Mouse (Mus musculus): ENCODE data around the gene Map3k3. TPM values are rescaled to one million over a fixed set of nuclear protein-coding genes. Genes with fewer than 3 reads are reported as not detected.
"Not testable (repeated sequence)": the region's sequence is repeated elsewhere in the genome, so short reads cannot be mapped to it uniquely, and the experiment has no call there.

Gene Map3k3
- total RNA-seq, 1 experiment, result 43.7 TPM

GRCm38 (mm10) chr11:106198277-106198676, 113.9 kb downstream of the Map3k3 start:
- Histone ChIP-seq H3K36me3 (ENCODE audit: control insufficient read depth, insufficient read depth, low read length, poor library complexity, severe bottlenecking) (peaks cover 22% of the 10 kb centered on the region), H3K4me1 (ENCODE audit: control insufficient read depth in 2 of 2, insufficient read depth in 2 of 2, low read length in 2 of 2, poor library complexity in 1 of 2) (no peaks in the 10 kb centered on the region), H3K4me3 (ENCODE audit: insufficient read depth in 1 of 2, low read depth in 1 of 2, low read length in 2 of 2, poor library complexity in 1 of 2, severe bottlenecking in 1 of 2) (no peak overlapping the region), H3K9me3 (ENCODE audit: control insufficient read depth, insufficient read depth, low read depth, low read length) (no peaks in the 10 kb centered on the region), H3K27ac (ENCODE audit: insufficient read depth, low read depth, low read length, poor library complexity, severe bottlenecking) (no peak overlapping the region), H3K9ac (ENCODE audit: insufficient read depth, low read depth, low read length, poor library complexity, severe bottlenecking) (no peak overlapping the region)
- in situ Hi-C loops (cut with MboI; ENCODE audit: low sequenced_read_pairs in 2 of 2, unreplicated experiment in 2 of 2), result no loop called here
- DNase-seq (ENCODE audit: low read depth, low spot score), result no peak
- TF ChIP-seq ZNF384 (IDR thresholded peaks at IDR 0.05; ENCODE audit: low read depth, low read length), result no peak

- H3K4me1 ChIP-seq (ENCODE audit: control insufficient read depth in 2 of 2, insufficient read depth in 2 of 2, low read length in 2 of 2, poor library complexity in 1 of 2); DNase-seq (ENCODE audit: low read depth, low spot score); H3K4me3 ChIP-seq (ENCODE audit: insufficient read depth in 1 of 2, low read depth in 1 of 2, low read length in 2 of 2, poor library complexity in 1 of 2, severe bottlenecking in 1 of 2); H3K9ac ChIP-seq (ENCODE audit: insufficient read depth, low read depth, low read length, poor library complexity, severe bottlenecking); H3K27ac ChIP-seq (ENCODE audit: insufficient read depth, low read depth, low read length, poor library complexity, severe bottlenecking); H3K9me3 ChIP-seq (ENCODE audit: control insufficient read depth, insufficient read depth, low read depth, low read length); in situ Hi-C loops (cut with MboI; ENCODE audit: low sequenced_read_pairs in 2 of 2, unreplicated experiment in 2 of 2): not testable (repeated sequence)
- H3K36me3 ChIP-seq (ENCODE audit: control insufficient read depth, insufficient read depth, low read length, poor library complexity, severe bottlenecking), result peaks cover 26% of the 10 kb centered on the region
Observed at GRCm38 (mm10) chr11:106199997-106200396, 115.6 kb downstream of the Map3k3 start.

DNA sequence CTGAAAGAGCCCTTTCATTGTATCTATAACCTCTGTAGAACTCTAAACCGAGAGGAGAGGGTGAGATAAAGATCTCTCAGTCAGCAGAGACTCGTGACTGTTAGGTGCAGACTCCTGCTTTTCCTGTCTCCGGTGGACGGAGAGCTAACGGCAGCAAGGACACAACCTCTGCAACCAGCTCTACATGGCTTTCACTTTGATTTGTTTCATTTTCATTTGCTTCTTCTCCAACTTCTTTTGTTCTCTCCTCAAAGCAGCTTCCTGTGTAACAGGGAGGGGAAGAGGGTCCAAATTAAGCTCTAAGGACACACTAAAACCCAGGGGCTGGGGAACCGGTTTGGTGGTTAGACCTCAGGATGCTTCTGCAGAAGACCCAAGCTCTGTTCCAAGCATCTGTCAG, 116.3 kb downstream of the Map3k3 start:
- H3K9me3 ChIP-seq (ENCODE audit: control insufficient read depth, insufficient read depth, low read depth, low read length), result no peaks in the 10 kb centered on the region
- H3K27ac ChIP-seq (ENCODE audit: insufficient read depth, low read depth, low read length, poor library complexity, severe bottlenecking), result no peak overlapping the region
- TF ChIP-seq HCFC1 (IDR thresholded peaks at IDR 0.05; ENCODE audit: borderline replicate concordance, insufficient read depth, low read length), result no peak
- no peak for TF ChIP-seq CHD2 (IDR thresholded peaks at IDR 0.05; ENCODE audit: low read depth, low read length)
- no peak for TF ChIP-seq ZNF384 (IDR thresholded peaks at IDR 0.05; ENCODE audit: low read depth, low read length)
- TF ChIP-seq ZC3H11A (IDR thresholded peaks at IDR 0.05; ENCODE audit: borderline replicate concordance, low read depth, low read length), result no peak
- TF ChIP-seq MAFK (IDR thresholded peaks at IDR 0.05; ENCODE audit: insufficient read depth, low read depth, low read length), result no peak
- H3K4me3 ChIP-seq (ENCODE audit: insufficient read depth in 1 of 2, low read depth in 1 of 2, low read length in 2 of 2, poor library complexity in 1 of 2, severe bottlenecking in 1 of 2), result no peak overlapping the region
- DNase-seq (ENCODE audit: low read depth, low spot score), result no peak
- H3K9ac ChIP-seq (ENCODE audit: insufficient read depth, low read depth, low read length, poor library complexity, severe bottlenecking), result no peak overlapping the region
- H3K4me1 ChIP-seq (ENCODE audit: control insufficient read depth in 2 of 2, insufficient read depth in 2 of 2, low read length in 2 of 2, poor library complexity in 1 of 2), result no peaks in the 10 kb centered on the region
- peaks cover 29% of the 10 kb centered on the region for H3K36me3 ChIP-seq (ENCODE audit: control insufficient read depth, insufficient read depth, low read length, poor library complexity, severe bottlenecking)
- in situ Hi-C loops (cut with MboI; ENCODE audit: low sequenced_read_pairs in 2 of 2, unreplicated experiment in 2 of 2), result no loop called here

DNA sequence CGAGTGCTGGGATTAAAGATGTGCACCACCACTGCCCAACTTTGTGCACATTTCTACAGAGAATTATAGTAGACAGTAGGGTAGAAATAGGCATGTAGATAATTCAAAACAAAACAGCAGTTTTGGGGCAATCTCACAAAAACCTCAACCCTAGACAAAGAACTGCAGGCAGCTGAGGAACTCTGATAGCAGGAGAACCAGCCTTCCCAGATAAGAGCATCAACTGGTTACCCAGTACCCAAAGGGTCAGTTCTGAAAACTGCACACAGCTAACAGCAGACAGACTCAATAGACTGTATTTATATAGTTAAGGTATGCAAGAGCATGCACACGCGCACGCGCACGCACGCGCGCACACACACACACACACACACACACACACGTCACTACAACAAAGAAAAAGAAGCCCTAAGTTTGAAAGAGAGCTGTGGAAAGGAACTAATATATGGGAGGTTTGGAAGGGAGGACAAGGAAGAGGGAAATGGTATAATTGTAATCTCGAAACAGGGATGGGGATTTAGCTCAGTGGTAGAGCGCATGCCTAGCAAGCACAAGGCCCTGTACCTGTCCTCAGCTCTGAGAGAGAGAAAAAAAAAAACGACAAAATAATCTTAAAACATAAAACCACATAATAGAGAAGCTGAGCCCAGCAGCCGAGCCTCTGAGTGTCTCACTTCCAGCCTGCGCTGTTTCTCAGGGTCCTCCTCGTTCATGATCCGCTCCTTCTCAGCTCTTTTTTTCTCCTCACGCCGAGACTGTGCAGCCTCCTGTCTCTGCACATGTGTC, 117.1 kb downstream of the Map3k3 start:
- TF ChIP-seq ZC3H11A (IDR thresholded peaks at IDR 0.05; ENCODE audit: borderline replicate concordance, low read depth, low read length), result no peak
- in situ Hi-C loops (cut with MboI; ENCODE audit: low sequenced_read_pairs in 2 of 2, unreplicated experiment in 2 of 2), result no loop called here
- Histone ChIP-seq H3K4me3 (ENCODE audit: insufficient read depth in 1 of 2, low read depth in 1 of 2, low read length in 2 of 2, poor library complexity in 1 of 2, severe bottlenecking in 1 of 2) (no peak overlapping the region), H3K9me3 (ENCODE audit: control insufficient read depth, insufficient read depth, low read depth, low read length) (no peaks in the 10 kb centered on the region), H3K9ac (ENCODE audit: insufficient read depth, low read depth, low read length, poor library complexity, severe bottlenecking) (no peak overlapping the region), H3K4me1 (ENCODE audit: control insufficient read depth in 2 of 2, insufficient read depth in 2 of 2, low read length in 2 of 2, poor library complexity in 1 of 2) (no peaks in the 10 kb centered on the region), H3K36me3 (ENCODE audit: control insufficient read depth, insufficient read depth, low read length, poor library complexity, severe bottlenecking) (peaks cover 29% of the 10 kb centered on the region), H3K27ac (ENCODE audit: insufficient read depth, low read depth, low read length, poor library complexity, severe bottlenecking) (no peak overlapping the region)
- DNase-seq (ENCODE audit: low read depth, low spot score), result no peak

GRCm38 (mm10) chr11:106202123-106202465, 117.7 kb downstream of the Map3k3 start, which contains the start of gene Strada:
Gene Strada (minus strand): TSS chr11:106202168.
- H3K4me1 ChIP-seq (ENCODE audit: control insufficient read depth in 2 of 2, insufficient read depth in 2 of 2, low read length in 2 of 2, poor library complexity in 1 of 2), result no peaks in the 10 kb centered on the region
- peaks cover 32% of the 10 kb centered on the region for H3K36me3 ChIP-seq (ENCODE audit: control insufficient read depth, insufficient read depth, low read length, poor library complexity, severe bottlenecking)
- no peak within 1 kb of the TSS for H3K27ac ChIP-seq (ENCODE audit: insufficient read depth, low read depth, low read length, poor library complexity, severe bottlenecking)
- TF ChIP-seq HCFC1 (IDR thresholded peaks at IDR 0.05; ENCODE audit: borderline replicate concordance, insufficient read depth, low read length), result no peak
- TF ChIP-seq ZC3H11A (IDR thresholded peaks at IDR 0.05; ENCODE audit: borderline replicate concordance, low read depth, low read length), result no peak
- no peak for TF ChIP-seq ZNF384 (IDR thresholded peaks at IDR 0.05; ENCODE audit: low read depth, low read length)
- TF ChIP-seq MAFK (IDR thresholded peaks at IDR 0.05; ENCODE audit: insufficient read depth, low read depth, low read length), result no peak
- TF ChIP-seq CHD2 (IDR thresholded peaks at IDR 0.05; ENCODE audit: low read depth, low read length), result no peak
- no peak within 1 kb of the TSS for H3K4me3 ChIP-seq (ENCODE audit: insufficient read depth in 1 of 2, low read depth in 1 of 2, low read length in 2 of 2, poor library complexity in 1 of 2, severe bottlenecking in 1 of 2)
- no peak within 1 kb of the TSS for H3K9ac ChIP-seq (ENCODE audit: insufficient read depth, low read depth, low read length, poor library complexity, severe bottlenecking)
- no peak for DNase-seq (ENCODE audit: low read depth, low spot score)
- H3K9me3 ChIP-seq (ENCODE audit: control insufficient read depth, insufficient read depth, low read depth, low read length), result no peaks in the 10 kb centered on the region
- in situ Hi-C loops (cut with MboI; ENCODE audit: low sequenced_read_pairs in 2 of 2, unreplicated experiment in 2 of 2), result no loop called here

Other genes starting within 250 kb of the Map3k3 start
- 14.7 and 28.6 TPM in 2 replicates for gene Cyb561, start 131.3 kb upstream of the Map3k3 start, total RNA-seq (2012; rRNA removed)
- 1.2 and 1.4 TPM in 2 replicates for gene Ace, start 116.7 kb upstream of the Map3k3 start, total RNA-seq (2012; rRNA removed)
- not detected in 2 replicates for gene Ace3, start 89.9 kb upstream of the Map3k3 start, total RNA-seq (2012; rRNA removed)
- gene Kcnh6, start 76.5 kb upstream of the Map3k3 start, total RNA-seq (2012; rRNA removed), result 1.5 and 1.6 TPM in 2 replicates
- 23.0 and 30.3 TPM in 2 replicates for gene Dcaf7, start 47.7 kb upstream of the Map3k3 start, total RNA-seq (2012; rRNA removed)
- gene Taco1, start 18.6 kb upstream of the Map3k3 start, total RNA-seq (2012; rRNA removed), result 12.6 and 17.4 TPM in 2 replicates
- not detected in 2 replicates for gene Gm10840, start 76.2 kb downstream of the Map3k3 start, total RNA-seq (2012; rRNA removed)
- gene Limd2, start 76.2 kb downstream of the Map3k3 start, total RNA-seq (2012; rRNA removed), result 20.3 and 30.9 TPM in 2 replicates
- gene Strada, start 117.6 kb downstream of the Map3k3 start, total RNA-seq (2012; rRNA removed), result 14.5 and 24.0 TPM in 2 replicates
- gene Ccdc47, start 131.7 kb downstream of the Map3k3 start, total RNA-seq (2012; rRNA removed), result 82.3 and 91.2 TPM in 2 replicates
- 48.2 and 64.3 TPM in 2 replicates for gene Ddx42, start 132.3 kb downstream of the Map3k3 start, total RNA-seq (2012; rRNA removed)
- gene Ftsj3, start 171.5 kb downstream of the Map3k3 start, total RNA-seq (2012; rRNA removed), result 304 and 403 TPM in 2 replicates
- gene Psmc5, start 171.5 kb downstream of the Map3k3 start, total RNA-seq (2012; rRNA removed), result 161 and 263 TPM in 2 replicates
- 45.0 and 47.7 TPM in 2 replicates for gene Smarcd2, start 188.4 kb downstream of the Map3k3 start, total RNA-seq (2012; rRNA removed)
- gene Tcam1, start 192.1 kb downstream of the Map3k3 start, total RNA-seq (2012; rRNA removed), result 1.0 and 1.3 TPM in 2 replicates
- not detected in 2 replicates for gene Gh, start 217.3 kb downstream of the Map3k3 start, total RNA-seq (2012; rRNA removed)
- 3.6 and 4.2 TPM in 2 replicates for gene Cd79b, start 230.1 kb downstream of the Map3k3 start, total RNA-seq (2012; rRNA removed)

Measured in ES-E14 (cell line).